Mouse (Mus musculus) liver, adult 2 months (tissue): ENCODE measurements around the gene Dennd1c. TPM values are rescaled to one million over a fixed set of nuclear protein-coding genes. Genes with fewer than 3 reads are reported as not detected.
"Not testable (repeated sequence)": the region's sequence is repeated elsewhere in the genome, so short reads cannot be mapped to it uniquely, and the experiment has no call there.

Source experiments
- DNase-seq: peaks from one replicate; pipeline ENCODE4 v3.0.0-alpha.2; 2011; ENCODE audit warnings: low read depth, low spot score; ENCODE audit errors: extremely low read depth
- H3K27ac ChIP-seq: fragments of 200-500 bp; replicated peaks from 2 replicates; pipeline ENCODE4 v1.5.1; 2012; ENCODE audit warnings: low read depth, mild to moderate bottlenecking, control low read depth, inconsistent platforms, low read length; ENCODE audit not compliant: insufficient read depth
- H3K27me3 ChIP-seq: fragments of 200-500 bp; 2 replicates; pipeline ENCODE4 v1.6.1; 2012; ENCODE audit warnings: mild to moderate bottlenecking, moderate library complexity, low read length, inconsistent platforms; ENCODE audit not compliant: control insufficient read depth, insufficient read depth
- H3K36me3 ChIP-seq: fragments of 200-500 bp; 2 replicates; pipeline ENCODE4 v1.6.1; 2012; ENCODE audit warnings: low read length, inconsistent platforms; ENCODE audit not compliant: control insufficient read depth, insufficient read depth
- H3K4me1 ChIP-seq: fragments of 200-500 bp; 2 replicates; pipeline ENCODE4 v1.6.1; 2011; ENCODE audit warnings: low read length; ENCODE audit not compliant: control insufficient read depth, insufficient read depth
- H3K4me3 ChIP-seq: fragments of 200-500 bp; 2 replicates; pipeline ENCODE4 v1.5.1; 2011; ENCODE audit warnings: low read depth, mild to moderate bottlenecking, control low read depth, low read length, moderate library complexity; ENCODE audit not compliant: insufficient read depth
- H3K79me2 ChIP-seq: fragments of 200-500 bp; 2 replicates; pipeline ENCODE4 v1.6.1; 2012; ENCODE audit warnings: inconsistent platforms, mild to moderate bottlenecking, low read length, moderate library complexity; ENCODE audit not compliant: control insufficient read depth, insufficient read depth
- H3K9ac ChIP-seq: fragments of 200-500 bp; 2 replicates; pipeline ENCODE4 v1.6.1; 2012; ENCODE audit warnings: low read depth, mild to moderate bottlenecking, control low read depth, inconsistent platforms, low read length
- CTCF ChIP-seq: fragments of 200-500 bp; IDR thresholded peaks from 2 replicates; pipeline ENCODE4 v1.5.1; 2011; ENCODE audit warnings: low read depth, low read length, control low read depth
- POLR2A ChIP-seq: fragments of 200-500 bp; IDR thresholded peaks from 2 replicates; pipeline ENCODE4 v1.6.1; 2011; ENCODE audit warnings: low read length, control low read depth; ENCODE audit not compliant: insufficient read depth; ENCODE audit errors: extremely low read depth
- WGBS: fragments of 180-500 bp; shearing (Covaris S2); methylation state at CpG from one replicate; pipeline ENCODE4 v1.1.7; 2018; 5-methylcytosine and 5-hydroxymethylcytosine counted together
- polyA plus RNA-seq: library from polyadenylated mRNA; depleted of rRNA; stranded (reverse); fragments of >200 nt; gene quantifications from 2 replicates; pipeline ENCODE4 v1.2.3, GENCODE M21; 2012
- total RNA-seq: library from RNA; depleted of rRNA; stranded (reverse); fragments of >200 nt; gene quantifications from 2 replicates; pipeline ENCODE4 v1.2.3, GENCODE M21; 2014

The Dennd1c gene
- total and polyA plus RNA-seq, 2 experiments: 0.92 to 1.6 TPM

- Histone ChIP-seq H3K27me3 (no peaks in the 10 kb centered on the region), H3K4me1 (peaks cover 17% of the 10 kb centered on the region), H3K9ac (no peak overlapping the region), H3K79me2 (no peaks in the 10 kb centered on the region), H3K27ac (peak overlapping the region; percentile 67), H3K36me3 (peaks cover 26% of the 10 kb centered on the region), H3K4me3 (no peak overlapping the region)
- WGBS: 14% methylated on average over 3 of the region's 3 CpGs
- TF ChIP-seq POLR2A: no peak
- no peak for TF ChIP-seq CTCF
- DNase-seq: peak; percentile 96
These were observed 22.1 kb downstream of the Dennd1c start for GRCm38 (mm10) chr17:57056246-57056645.

- not testable (repeated sequence) for H3K27me3 ChIP-seq, H3K4me1 ChIP-seq, H3K9ac ChIP-seq, H3K79me2 ChIP-seq, H3K4me3 ChIP-seq, H3K27ac ChIP-seq
- 77% methylated on average over 4 of the region's 4 CpGs for WGBS
- 0 out of 2 replicates have a peak, but pooled peaks have one; percentile 8 for TF ChIP-seq CTCF
- H3K36me3 ChIP-seq: peaks cover 38% of the 10 kb centered on the region
- DNase-seq: peak; percentile 31
These were observed 26.6 kb downstream of the Dennd1c start for GRCm38 (mm10) chr17:57051679-57052078.

- no peaks in the 10 kb centered on the region for H3K79me2 ChIP-seq
- H3K4me1 ChIP-seq: no peaks in the 10 kb centered on the region
- H3K36me3 ChIP-seq: peaks cover 35% of the 10 kb centered on the region
- no peak for DNase-seq
- TF ChIP-seq POLR2A: no peak
- TF ChIP-seq CTCF: no peak
- no peaks in the 10 kb centered on the region for H3K27me3 ChIP-seq
- no peak overlapping the region for H3K9ac ChIP-seq
- no peak overlapping the region for H3K27ac ChIP-seq
- 93% methylated on average over 3 of the region's 3 CpGs for WGBS
- no peak overlapping the region for H3K4me3 ChIP-seq
These were observed 29.5 kb downstream of the Dennd1c start for GRCm38 (mm10) chr17:57048816-57049215.

GRCm38 (mm10) chr17:57047406-57047805 lies 30.9 kb downstream of the Dennd1c start:
- no peaks in the 10 kb centered on the region for H3K79me2 ChIP-seq
- no peaks in the 10 kb centered on the region for H3K27me3 ChIP-seq
- peaks cover 22% of the 10 kb centered on the region for H3K36me3 ChIP-seq
- H3K4me1 ChIP-seq: no peaks in the 10 kb centered on the region
- no peak overlapping the region for H3K4me3 ChIP-seq
- H3K9ac ChIP-seq: no peak overlapping the region
- no peak for DNase-seq
- TF ChIP-seq POLR2A (no peak), CTCF (no peak)
- WGBS: 86% methylated on average over 5 of the region's 5 CpGs
- H3K27ac ChIP-seq: no peak overlapping the region

GRCm38 (mm10) chr17:57041554-57041953 lies 36.8 kb downstream of the Dennd1c start, which contains the start of gene Slc25a41:
Gene Slc25a41, minus strand, starts transcription at chr17:57041654.
- WGBS: 79% methylated on average over 8 of the region's 8 CpGs
- no peaks in the 10 kb centered on the region for H3K4me1 ChIP-seq
- no peak for TF ChIP-seq POLR2A
- TF ChIP-seq CTCF: no peak

GRCm38 (mm10) chr17:57038978-57039377 lies 39.3 kb downstream of the Dennd1c start:
- no peak for DNase-seq
- H3K36me3 ChIP-seq: no peaks in the 10 kb centered on the region
- H3K4me1 ChIP-seq: no peaks in the 10 kb centered on the region
- no peaks in the 10 kb centered on the region for H3K79me2 ChIP-seq
- no peak overlapping the region for H3K4me3 ChIP-seq
- no peak overlapping the region for H3K9ac ChIP-seq
- no peak for TF ChIP-seq POLR2A
- peak; percentile 21; the same call in 1 of the 2 replicates for TF ChIP-seq CTCF
- no peaks in the 10 kb centered on the region; the same call in 1 of the 2 replicates for H3K27me3 ChIP-seq
- 47% methylated on average over 8 of the region's 8 CpGs for WGBS
- H3K27ac ChIP-seq: no peak overlapping the region

More at GRCm38 (mm10) chr17:57041554-57041953, 36.8 kb downstream of the Dennd1c start, which contains the start of gene Slc25a41:
- Histone ChIP-seq H3K27ac (no peak within 1 kb of the TSS), H3K4me3 (no peak within 1 kb of the TSS), H3K79me2 (no peaks in the 10 kb centered on the region), H3K27me3 (no peaks in the 10 kb centered on the region; the same call in 1 of the 2 replicates), H3K36me3 (peaks cover 6% of the 10 kb centered on the region; the same call in 1 of the 2 replicates), H3K9ac (no peak within 1 kb of the TSS)
- no peak for DNase-seq
